Comparison of ENCODE assay signal across 14 mouse cellular contexts in genomic region chr12:24933206-24933775, GRCm38 (mm10). TPM values are rescaled to one million over a fixed set of nuclear protein-coding genes. Genes with fewer than 3 reads are reported as not detected.
A peak's percentile ranks its signal among the peaks of the same experiment; 100 is the strongest.
DNase-seq lines count a peak whose midpoint lies in the region; ATAC-seq and TF ChIP-seq lines count a peak whose summit lies in the region.
"Had no signal": no experiment of that assay in that cellular context is flagged by ENCODE, and none has a peak within 500 bp of the region (broad histone marks: within the 10 kb centered on the region; RNA-seq: fewer than 3 reads in every experiment).

No protein-coding gene starts in this region.

- no peak for ATAC-seq in hindbrain, embryonic 15.5 days (ENCODE audit: low FRiP score, low read depth)
- peak; percentile 45; the same call in 1 of the 2 replicates for ATAC-seq in midbrain, embryonic 15.5 days (replicated peaks)
- ATAC-seq: intestine, postnatal 0 days had no signal

- no peak overlapping the region for H3K4me2 ChIP-seq in hindbrain, embryonic 15.5 days
- no peak overlapping the region for H3K4me2 ChIP-seq in midbrain, embryonic 15.5 days
- H3K4me2 ChIP-seq: heart, embryonic 12.5 days; liver, embryonic 15.5 days had no signal

- H3K4me1 ChIP-seq in hindbrain, embryonic 15.5 days (replicated peaks): peaks cover 17% of the 10 kb centered on the region
- H3K4me1 ChIP-seq in midbrain, embryonic 15.5 days: peaks cover 28% of the 10 kb centered on the region

- no peak overlapping the region for H3K9ac ChIP-seq in hindbrain, embryonic 15.5 days
- no peak overlapping the region for H3K9ac ChIP-seq in midbrain, embryonic 15.5 days
- H3K9ac ChIP-seq: heart, embryonic 12.5 days; liver, embryonic 15.5 days had no signal

- 78% methylated on average over 1 of the region's 1 CpGs for WGBS in hindbrain, embryonic 15.5 days
- WGBS in midbrain, embryonic 15.5 days: 83% methylated on average over 1 of the region's 1 CpGs

- H3K27ac ChIP-seq in layer of hippocampus, adult 2 months: peak overlapping the region; percentile 2
- peak overlapping the region; percentile 49; the same call in 1 of the 2 replicates for H3K27ac ChIP-seq in hindbrain, embryonic 15.5 days (replicated peaks)
- H3K27ac ChIP-seq in midbrain, embryonic 15.5 days: peak overlapping the region; percentile 43
- H3K27ac ChIP-seq: liver, embryonic 15.5 days; macrophage had no signal

- no peak overlapping the region for H3K4me3 ChIP-seq in layer of hippocampus, adult 2 months
- H3K4me3 ChIP-seq in hindbrain, embryonic 15.5 days: no peak overlapping the region
- no peak overlapping the region for H3K4me3 ChIP-seq in midbrain, embryonic 15.5 days
- H3K4me3 ChIP-seq: heart, embryonic 12.5 days; liver, embryonic 15.5 days; myocyte had no signal

- no peak for TF ChIP-seq CTCF in layer of hippocampus, adult 2 months (conservative IDR thresholded peaks at IDR 0.05)

- no peaks in the 10 kb centered on the region for H3K9me3 ChIP-seq in hindbrain, embryonic 15.5 days
- H3K9me3 ChIP-seq in midbrain, embryonic 15.5 days: no peaks in the 10 kb centered on the region
- H3K9me3 ChIP-seq: heart, embryonic 12.5 days; liver, embryonic 15.5 days had no signal

- peak; percentile 68 for DNase-seq in heart, adult 11 months
- DNase-seq in heart, adult 18-20 months: no peak
- DNase-seq in layer of hippocampus, adult 2 months (ENCODE audit: low spot score in 2 of 2): no peak
- DNase-seq in layer of hippocampus, postnatal 14 days (ENCODE audit: low spot score in 2 of 2): no peak
- DNase-seq in right cerebral cortex, postnatal 14 days: no peak
- DNase-seq in left cerebral cortex, adult 9 months (ENCODE audit: low spot score in 2 of 2): no peak
- DNase-seq: cerebellum, adult 2 months had no signal

- H3K27me3 ChIP-seq in hindbrain, embryonic 15.5 days: no peaks in the 10 kb centered on the region
- no peaks in the 10 kb centered on the region for H3K27me3 ChIP-seq in midbrain, embryonic 15.5 days (replicated peaks)
- H3K27me3 ChIP-seq: heart, embryonic 12.5 days; liver, embryonic 15.5 days had no signal

- H3K36me3 ChIP-seq in hindbrain, embryonic 15.5 days: no peaks in the 10 kb centered on the region
- no peaks in the 10 kb centered on the region for H3K36me3 ChIP-seq in midbrain, embryonic 15.5 days (replicated peaks)
- H3K36me3 ChIP-seq: liver, embryonic 15.5 days had no signal

RNA-seq across cellular contexts. Expression of gene Kidins220, which starts 41.4 kb away (rescaled TPM):
- total RNA-seq in heart, adult 18-20 months (2021): 10 to 100 TPM; 63.4 to 67.4 TPM
- 100 to 1,000 TPM; 353 to 363 TPM for total RNA-seq in layer of hippocampus, adult 2 months (2021)
- 100 to 1,000 TPM; 322 to 335 TPM for total RNA-seq in layer of hippocampus, postnatal 14 days (2021)
- polyA plus RNA-seq in hindbrain, embryonic 15.5 days (2015; fragmentation: Nextera tagmentation; extraction: Ambion mirVana): 127 and 140 TPM in 2 replicates
- polyA plus RNA-seq in midbrain, embryonic 15.5 days (2015; fragmentation: Nextera tagmentation; extraction: Ambion mirVana): 162 and 180 TPM in 2 replicates

Comparison
In these comparisons a context has a peak if more than half of its experiments do, and no peak if none do; other contexts are left out.
1. RNA of gene Kidins220, which starts 41.4 kb away (total RNA-seq): 353 to 363 TPM in layer of hippocampus, adult 2 months and 322 to 335 TPM in layer of hippocampus, postnatal 14 days; 63.4 to 67.4 TPM in heart, adult 18-20 months; every median in the first group is over 4 times any median in the second.
2. Peak in every context shown above with its lines, with median percentiles within 50 percentile points of each other: H3K27ac ChIP-seq.